Mouse (Mus musculus) embryonic fibroblast, embryonic 13.5 days (primary cell): ENCODE measurements at regions not wholly inside any gene's neighbourhood (a gene's known extent, or its start where the extent isn't known, plus 50 kb on each side); places are given as distances from the start of the nearest gene placed in this dataset.

Experiments used
- CTCF ChIP-seq: IDR thresholded peaks from 2 replicates; pipeline ENCODE4 v1.5.1; 2011; ENCODE audit warnings: mild to moderate bottlenecking, control low read depth, low read length, moderate library complexity, borderline replicate concordance; ENCODE audit not compliant: insufficient read depth
- POLR2A ChIP-seq: IDR thresholded peaks from 2 replicates; pipeline ENCODE4 v1.6.1; 2011; ENCODE audit warnings: low read depth, mild to moderate bottlenecking, control low read depth, low read length, moderate library complexity

DNA sequence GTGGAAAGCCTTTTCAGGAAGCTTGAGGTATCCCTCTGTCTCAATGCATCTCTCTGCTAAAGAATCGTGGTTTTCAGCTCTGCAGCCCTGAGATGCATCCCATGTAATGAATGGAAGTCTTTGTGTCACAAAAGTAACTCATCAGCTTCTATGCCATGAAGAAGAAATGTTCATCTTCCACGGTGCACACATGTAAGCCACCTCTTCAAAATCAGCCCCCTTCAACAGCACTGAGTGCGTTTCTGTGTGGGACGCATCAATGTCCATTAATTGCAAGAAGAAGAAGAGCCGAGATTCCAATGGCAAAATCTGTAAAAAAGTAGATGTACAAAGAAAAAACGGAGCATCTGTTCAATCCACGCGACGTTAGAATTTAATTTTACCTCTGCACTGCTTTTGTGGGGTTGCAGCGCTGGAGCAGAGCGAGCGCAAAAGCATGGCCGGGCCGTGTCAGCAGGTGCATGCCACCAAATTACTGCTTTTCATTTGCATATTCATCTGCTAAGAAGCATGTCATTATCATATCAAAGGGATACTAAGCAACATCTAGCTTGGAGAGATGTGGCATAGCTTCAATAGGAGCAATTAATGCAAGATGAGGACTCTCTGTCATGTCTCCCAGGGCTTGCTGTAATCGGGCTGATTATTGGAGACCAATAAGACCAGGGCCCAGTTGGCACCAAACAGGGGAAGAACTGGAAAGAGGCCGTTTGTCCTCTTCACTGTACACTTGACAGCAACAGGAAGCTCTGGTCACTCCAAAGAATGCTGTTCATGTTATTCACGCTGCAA is 185.0 kb upstream of the Sox2 start:
- TF ChIP-seq CTCF (no peak), POLR2A (no peak)
